Mouse (Mus musculus) erythroblast, embryonic 14.5 days (primary cell): ENCODE measurements around the gene Sept10.

ENCODE experiments used
- GATA1 ChIP-seq: IDR thresholded peaks from 2 replicates; pipeline ENCODE4 v1.6.1; 2012; ENCODE audit warnings: low read length, inconsistent platforms, mixed read lengths
- TAL1 ChIP-seq: IDR thresholded peaks from 3 replicates; pipeline ENCODE4 v1.6.1; 2012; ENCODE audit warnings: low read length, inconsistent platforms, mixed read lengths

- TF ChIP-seq GATA1 (no peak), TAL1 (no peak)
These were observed 30.3 kb upstream of the Sept10 start for GRCm38 (mm10) chr10:59251980-59252379.
